32 mouse cellular contexts compared by ENCODE assay signal in the genomic region with DNA sequence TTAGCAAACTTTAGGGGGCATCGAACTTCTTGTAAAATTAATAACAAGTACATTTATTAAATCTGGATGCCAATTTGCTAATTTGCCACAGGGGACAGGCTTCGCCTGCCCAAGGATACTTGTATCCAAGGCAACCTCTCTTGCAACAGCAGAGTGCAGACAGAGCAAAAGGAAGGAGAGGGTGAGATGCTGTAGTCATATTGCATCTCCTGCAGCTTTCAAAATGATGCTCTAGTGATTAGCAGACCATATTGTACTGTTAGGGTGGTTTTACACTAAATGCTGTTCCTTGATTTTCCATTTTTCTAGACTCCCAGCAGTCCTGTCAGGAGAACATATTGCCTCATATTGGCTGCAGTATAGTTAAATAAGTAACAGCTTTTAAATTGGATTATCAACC. TPM values are rescaled to one million over a fixed set of nuclear protein-coding genes. Genes with fewer than 3 reads are reported as not detected.
A peak's percentile ranks its signal among the peaks of the same experiment; 100 is the strongest.
DNase-seq lines count a peak whose midpoint lies in the region; ATAC-seq lines count a peak whose summit lies in the region.
"Had no signal": no experiment of that assay in that cellular context is flagged by ENCODE, and none has a peak within 500 bp of the region (broad histone marks: within the 10 kb centered on the region; RNA-seq: fewer than 3 reads in every experiment).

No protein-coding gene starts in this region.

- no peaks in the 10 kb centered on the region for H3K9me3 ChIP-seq in neural tube, embryonic 12.5 days
- no peaks in the 10 kb centered on the region for H3K9me3 ChIP-seq in midbrain, embryonic 16.5 days (replicated peaks; ENCODE audit: control insufficient read depth, low read length, poor library complexity, severe bottlenecking)
- H3K9me3 ChIP-seq: embryonic facial prominence, embryonic 12.5 days; forebrain, embryonic 13.5 days; heart, embryonic 12.5 days had no signal

- H3K27me3 ChIP-seq in neural tube, embryonic 12.5 days (replicated peaks), result no peaks in the 10 kb centered on the region
- H3K27me3 ChIP-seq in midbrain, embryonic 16.5 days (ENCODE audit: control insufficient read depth, insufficient read depth, low read depth, low read length), result no peaks in the 10 kb centered on the region
- H3K27me3 ChIP-seq: embryonic facial prominence, embryonic 12.5 days; heart, embryonic 12.5 days had no signal

- ATAC-seq in neural tube, embryonic 12.5 days (ENCODE audit: low FRiP score, low read depth), result peak; percentile 48; the same call in 1 of the 2 replicates
- peak; percentile 69; the same call in 1 of the 2 replicates for ATAC-seq in midbrain, embryonic 16.5 days
- ATAC-seq: CD4-positive, CD25-positive, alpha-beta regulatory T cell, adult 4 months; forebrain, embryonic 13.5 days; liver, postnatal 0 days; lung, postnatal 0 days had no signal

- H3K4me2 ChIP-seq in neural tube, embryonic 12.5 days (replicated peaks), result no peak overlapping the region
- no peak overlapping the region for H3K4me2 ChIP-seq in midbrain, embryonic 16.5 days (ENCODE audit: low read length)
- H3K4me2 ChIP-seq: embryonic facial prominence, embryonic 12.5 days; forebrain, embryonic 13.5 days; heart, embryonic 12.5 days had no signal

- H3K4me3 ChIP-seq in neural tube, embryonic 12.5 days, result no peak overlapping the region
- H3K4me3 ChIP-seq in midbrain, embryonic 16.5 days (ENCODE audit: low read depth, low read length), result no peak overlapping the region
- H3K4me3 ChIP-seq: embryonic facial prominence, embryonic 12.5 days; forebrain, embryonic 13.5 days; heart, embryonic 12.5 days; myocyte had no signal

- intact Hi-C loops in heart, postnatal 10 days (cut with DNase I), result no loop called here

- no peaks in the 10 kb centered on the region for H3K36me3 ChIP-seq in neural tube, embryonic 12.5 days
- H3K36me3 ChIP-seq in midbrain, embryonic 16.5 days (ENCODE audit: control insufficient read depth, insufficient read depth, low read length), result no peaks in the 10 kb centered on the region
- H3K36me3 ChIP-seq: embryonic facial prominence, embryonic 12.5 days; heart, embryonic 12.5 days had no signal

- no peaks in the 10 kb centered on the region for H3K4me1 ChIP-seq in neural tube, embryonic 12.5 days
- 0 out of 2 replicates have a peak, but pooled peaks cover 2% of the 10 kb centered on the region for H3K4me1 ChIP-seq in midbrain, embryonic 16.5 days (ENCODE audit: control insufficient read depth, insufficient read depth, low read length)
- H3K4me1 ChIP-seq: embryonic facial prominence, embryonic 12.5 days had no signal

- peak; percentile 59 for DNase-seq in heart, adult 11 months
- DNase-seq in heart, postnatal 10 days, result no peak
- DNase-seq in neural tube, embryonic 10.5 days (ENCODE audit: extremely low spot score, low spot score), result no peak
- no peak for DNase-seq in cerebellum, adult 9-11 months
- DNase-seq in kidney, postnatal 4 days, result no peak
- DNase-seq: adrenal gland, postnatal 25 days; cerebellum, postnatal 10 days; kidney, adult 2 months; kidney, postnatal 10 days; layer of hippocampus, postnatal 36 days; liver, postnatal 0 days; thymus, postnatal 14 days had no signal

- H3K27ac ChIP-seq in neural tube, embryonic 12.5 days, result no peak overlapping the region
- H3K27ac ChIP-seq in midbrain, embryonic 16.5 days (ENCODE audit: low read length), result no peak overlapping the region
- H3K27ac ChIP-seq: embryonic facial prominence, embryonic 12.5 days; forebrain, embryonic 13.5 days; macrophage had no signal

- 81% methylated on average over 2 of the region's 2 CpGs for WGBS in neural tube, embryonic 12.5 days
- 80% methylated on average over 2 of the region's 2 CpGs for WGBS in midbrain, embryonic 16.5 days

- no peak overlapping the region for H3K9ac ChIP-seq in neural tube, embryonic 12.5 days
- no peak overlapping the region for H3K9ac ChIP-seq in midbrain, embryonic 16.5 days (ENCODE audit: low read depth, low read length)
- H3K9ac ChIP-seq: embryonic facial prominence, embryonic 12.5 days; forebrain, embryonic 13.5 days; heart, embryonic 12.5 days; liver, postnatal 0 days had no signal

RNA-seq across cellular contexts. Expression of a gene that starts 23.7 kb away (rescaled TPM):
- not detected for total RNA-seq in heart, postnatal 10 days (2021)
- not detected in 2 replicates for polyA plus RNA-seq in neural tube, embryonic 12.5 days (2016; fragmentation: Nextera tagmentation; extraction: Ambion mirVana)
- not detected in 2 replicates for polyA plus RNA-seq in midbrain, embryonic 16.5 days (2015; fragmentation: Nextera tagmentation; extraction: Ambion mirVana)
- total RNA-seq: adrenal gland, postnatal 25 days; gastrocnemius, adult 8-10 months; granulocyte monocyte progenitor cell, adult 5-6 weeks; heart, postnatal 25 days; layer of hippocampus, adult 18-20 months; layer of hippocampus, postnatal 36 days; left cerebral cortex, postnatal 10 days; liver, adult 2 months had no signal
- polyA plus RNA-seq: CD4-positive, CD25-positive, alpha-beta regulatory T cell, adult 4 months; cortical plate, adult 2 months; embryonic facial prominence, embryonic 12.5 days; forebrain, embryonic 13.5 days; heart, embryonic 12.5 days; intestine, embryonic 14.5 days; kidney, adult 2 months; limb, embryonic 11.5 days; liver, adult 2 months; liver, postnatal 0 days; lung, postnatal 0 days; macrophage; myocyte; spleen, adult 2 months; stomach, embryonic 14.5 days had no signal
